ENCODE assay signal across 21 mouse cellular contexts in the genomic region with DNA sequence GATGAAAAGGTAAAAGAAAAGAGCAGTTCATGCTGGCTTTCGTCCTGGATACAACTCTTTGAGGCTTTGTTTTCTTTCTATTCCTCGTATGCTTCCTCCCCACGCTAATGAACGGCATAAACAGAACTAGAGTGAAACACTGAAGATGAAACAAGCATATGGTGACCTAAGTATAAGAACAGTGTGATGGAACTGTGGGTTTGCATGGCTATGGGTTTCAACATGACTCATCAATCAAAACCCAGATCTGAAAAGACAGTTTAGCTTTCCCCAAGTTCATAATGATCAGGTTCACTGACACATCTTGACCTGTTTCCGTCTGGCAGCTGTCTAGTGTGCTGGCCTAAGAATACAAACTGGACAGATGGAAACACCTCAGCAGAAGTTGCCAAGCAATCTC.
DNase-seq lines count a peak whose midpoint lies in the region; TF ChIP-seq lines count a peak whose summit lies in the region.
"Had no signal": no experiment of that assay in that cellular context is flagged by ENCODE, and none has a peak within 500 bp of the region (broad histone marks: within the 10 kb centered on the region; RNA-seq: fewer than 3 reads in every experiment).

No protein-coding gene starts in this region.

- no peak; the same call in 1 of the 2 replicates for TF ChIP-seq RAD21 in CH12.LX (IDR thresholded peaks at IDR 0.05; ENCODE audit: low read depth, low read length)

- H3K4me2 ChIP-seq in CH12.LX (ENCODE audit: insufficient read depth, low read depth, poor library complexity, severe bottlenecking): peak overlapping the region; percentile 94
- H3K4me2 ChIP-seq: embryonic facial prominence, embryonic 12.5 days; embryonic facial prominence, embryonic 15.5 days; heart, embryonic 13.5 days; hindbrain, embryonic 14.5 days had no signal

- DNase-seq in A20 (ENCODE audit: low read depth, low spot score) (peak; percentile 6), CH12.LX (ENCODE audit: extremely low read depth) (peak; percentile 78)
- DNase-seq in embryo, embryonic 11 days: peak; percentile 13
- no peak for DNase-seq in cerebellum, adult 9-10 months
- DNase-seq in gastrocnemius, postnatal 36 days: no peak
- DNase-seq in adrenal gland, postnatal 25 days: no peak
- DNase-seq: adrenal gland, postnatal 10 days; cerebellum, adult 11-12 months; cerebellum, adult 8-10 months; gastrocnemius, adult 2 months; gastrocnemius, postnatal 14 days; heart, adult 18-20 months; heart, postnatal 14 days; heart, postnatal 4 days had no signal

- H3K4me3 ChIP-seq in CH12.LX (replicated peaks in 1 of 3; ENCODE audit: low read depth in 2 of 3, low read length in 2 of 3, poor library complexity in 1 of 3): no peak overlapping the region
- H3K4me3 ChIP-seq: embryonic facial prominence, embryonic 12.5 days; embryonic facial prominence, embryonic 15.5 days; gastrocnemius, adult 2 months; heart, embryonic 13.5 days had no signal

- in situ Hi-C loops in CH12.LX (cut with MboI; ENCODE audit: low pct_ligation_motif_present, low pct_unique_long_range_greater_than_20kb, low sequenced_read_pairs): loop anchor here (25.0 kb wide), 1 partner anchor 237 kb away; no protein-coding TSS in a partner anchor

- TF ChIP-seq EP300 in CH12.LX (IDR thresholded peaks at IDR 0.05; ENCODE audit: low read length): peak; percentile 95

- H3K79me2 ChIP-seq in CH12.LX (replicated peaks; ENCODE audit: control insufficient read depth, extremely low read depth, insufficient read depth, poor library complexity, severe bottlenecking): no peaks in the 10 kb centered on the region

- TF ChIP-seq CTCF in CH12.LX (conservative IDR thresholded peaks at IDR 0.05 in 1 of 2, IDR thresholded peaks at IDR 0.05 in 1 of 2; ENCODE audit: low read depth in 2 of 2, low read length in 2 of 2): no peak

- peak overlapping the region; percentile 49; the same call in 1 of the 2 replicates for H3K9ac ChIP-seq in CH12.LX (ENCODE audit: insufficient read depth, low read depth)
- H3K9ac ChIP-seq: embryonic facial prominence, embryonic 12.5 days; embryonic facial prominence, embryonic 15.5 days; forebrain, postnatal 0 days; heart, embryonic 13.5 days; hindbrain, embryonic 14.5 days had no signal

- no peaks in the 10 kb centered on the region for H3K36me3 ChIP-seq in CH12.LX (replicated peaks in 1 of 2; ENCODE audit: control insufficient read depth in 1 of 2, insufficient read depth in 1 of 2, low read length in 1 of 2)
- H3K36me3 ChIP-seq: embryonic facial prominence, embryonic 12.5 days; embryonic facial prominence, embryonic 15.5 days; G1E; heart, embryonic 13.5 days had no signal

- dilution Hi-C loops in CH12.LX (cut with MboI; ENCODE audit: extremely low pct_ligation_motif_present, extremely low pct_unique_long_range_greater_than_20kb, low sequenced_read_pairs): no loop called here

- H3K9me3 ChIP-seq in CH12.LX (replicated peaks; ENCODE audit: low read length): no peaks in the 10 kb centered on the region
- H3K9me3 ChIP-seq: embryonic facial prominence, embryonic 12.5 days; embryonic facial prominence, embryonic 15.5 days; G1E; heart, embryonic 13.5 days had no signal

- H3K27ac ChIP-seq in CH12.LX (ENCODE audit: insufficient read depth, low read depth): no peak overlapping the region; the same call in 1 of the 2 replicates
- H3K27ac ChIP-seq: embryonic facial prominence, embryonic 12.5 days; embryonic facial prominence, embryonic 15.5 days; gastrocnemius, adult 2 months; heart, embryonic 13.5 days; hindbrain, embryonic 14.5 days; hindbrain, postnatal 0 days had no signal

- H3K4me1 ChIP-seq in CH12.LX (ENCODE audit: control insufficient read depth in 1 of 2, insufficient read depth in 2 of 2): peaks cover 0 to 20% of the 10 kb centered on the region in 2 experiments; a peak in 3 of 4 replicates

- intact Hi-C loops in gastrocnemius, postnatal 36 days (cut with DNase I): loop anchor here (5.0 kb wide), 1 partner anchor 97 kb away; no protein-coding TSS in a partner anchor

- no peak for TF ChIP-seq POLR2A in CH12.LX (IDR thresholded peaks at IDR 0.05; ENCODE audit: low read depth, low read length)

- no peaks in the 10 kb centered on the region for H3K27me3 ChIP-seq in CH12.LX (replicated peaks)

TF ChIP-seq in CH12.LX, 34 proteins besides CTCF, POLR2A, EP300 and RAD21:
- TF ChIP-seq CHD1 (IDR thresholded peaks at IDR 0.05; ENCODE audit: low read depth, low read length): no peak
- no peak for TF ChIP-seq POLR2AphosphoS2 (IDR thresholded peaks at IDR 0.05; ENCODE audit: low read depth, low read length)
- TF ChIP-seq RCOR1 (conservative IDR thresholded peaks at IDR 0.05; ENCODE audit: low read depth, low read length): 0 out of 2 replicates have a peak, but pooled peaks have one; percentile 33
- no peak for TF ChIP-seq MAZ (IDR thresholded peaks at IDR 0.05; ENCODE audit: low read depth, low read length)
- TF ChIP-seq UBTF (IDR thresholded peaks at IDR 0.05; ENCODE audit: low read depth, low read length): no peak
- TF ChIP-seq MAFK (IDR thresholded peaks at IDR 0.05; ENCODE audit: insufficient replicate concordance, low read length): no peak; the same call in 1 of the 2 replicates
- peak; percentile 98 for TF ChIP-seq JUND (conservative IDR thresholded peaks at IDR 0.05; ENCODE audit: low read depth, low read length)
- peak; percentile 83 for TF ChIP-seq ETS1 (conservative IDR thresholded peaks at IDR 0.05; ENCODE audit: low read depth, low read length)
- TF ChIP-seq BHLHE40 (IDR thresholded peaks at IDR 0.05; ENCODE audit: low read depth, low read length): peak; percentile 59
- TF ChIP-seq ZMIZ1 (IDR thresholded peaks at IDR 0.05; ENCODE audit: low read depth, low read length): no peak
- peak; percentile 83; the same call in 1 of the 2 replicates for TF ChIP-seq TCF12 (IDR thresholded peaks at IDR 0.05; ENCODE audit: low read depth, low read length)
- TF ChIP-seq IRF4 (IDR thresholded peaks at IDR 0.05; ENCODE audit: low read depth, low read length): peak; percentile 96
- TF ChIP-seq TBP (conservative IDR thresholded peaks at IDR 0.05; ENCODE audit: low read depth, low read length): peak; percentile 83
- TF ChIP-seq JUN (IDR thresholded peaks at IDR 0.05; ENCODE audit: insufficient read depth, low read depth, low read length): peak; percentile 92
- peak; percentile 78 for TF ChIP-seq MEF2A (IDR thresholded peaks at IDR 0.05; ENCODE audit: borderline replicate concordance, low read depth, low read length)
- no peak for TF ChIP-seq ZC3H11A (IDR thresholded peaks at IDR 0.05; ENCODE audit: low read depth, low read length)
- TF ChIP-seq E2F4 (IDR thresholded peaks at IDR 0.05; ENCODE audit: insufficient replicate concordance, low read depth, low read length): no peak
- TF ChIP-seq PAX5 (IDR thresholded peaks at IDR 0.05; ENCODE audit: low read length): no peak
- no peak for TF ChIP-seq MXI1 (IDR thresholded peaks at IDR 0.05; ENCODE audit: low read depth, low read length)
- no peak for TF ChIP-seq ZKSCAN1 (IDR thresholded peaks at IDR 0.05; ENCODE audit: borderline replicate concordance, low read depth, low read length)
- TF ChIP-seq MYC (IDR thresholded peaks at IDR 0.05; ENCODE audit: low read depth, low read length): peak; percentile 83
- peak; percentile 84; the same call in 1 of the 2 replicates for TF ChIP-seq SIN3A (IDR thresholded peaks at IDR 0.05; ENCODE audit: low read length)

Comparison
In these comparisons a context has a peak if more than half of its experiments do, and no peak if none do; other contexts are left out.
1. DNase-seq: peak in A20 (single experiment), CH12.LX (single experiment) and embryo, embryonic 11 days (single experiment); none in cerebellum, adult 9-10 months (single experiment), gastrocnemius, postnatal 36 days (0 of 2) and adrenal gland, postnatal 25 days (single experiment).